Mouse (Mus musculus): Measurements from ENCODE around the gene Epn1.

GRCm38 (mm10) chr7:5052438-5052837, 27.6 kb upstream of the Epn1 start:
- no peak for TF ChIP-seq CTCF (conservative IDR thresholded peaks at IDR 0.05; ENCODE audit: low read length)
- no peak for TF ChIP-seq POU5F1 (IDR thresholded peaks at IDR 0.05; ENCODE audit: borderline replicate concordance, low read length)
- no peak for TF ChIP-seq NANOG (IDR thresholded peaks at IDR 0.05; ENCODE audit: borderline replicate concordance, low read length)

Data from E14TG2a.4 (cell line).